Mouse (Mus musculus): ENCODE data around the gene Cnst. TPM values are rescaled to one million over a fixed set of nuclear protein-coding genes. Genes with fewer than 3 reads are reported as not detected.
A peak's percentile ranks its signal among the peaks of the same experiment; 100 is the strongest.

Gene Cnst
- polyA plus RNA-seq, 1 experiment: 28.3 TPM

GRCm38 (mm10) chr1:179573650-179574206, 27.6 kb downstream of the Cnst start:
- TF ChIP-seq CTCF (IDR thresholded peaks at IDR 0.05; ENCODE audit: borderline replicate concordance, control insufficient read depth, extremely low read depth, insufficient read depth, low read length, poor library complexity) (no peak), POLR2A (IDR thresholded peaks at IDR 0.05; ENCODE audit: control insufficient read depth, extremely low read depth, insufficient read depth, low read length, poor library complexity) (no peak)
- DNase-seq: no peak
- Histone ChIP-seq H3K36me3 (ENCODE audit: control insufficient read depth, insufficient read depth, low read length) (no peaks in the 10 kb centered on the region), H3K27ac (ENCODE audit: control insufficient read depth, insufficient read depth, low read length) (no peak overlapping the region), H3K4me1 (replicated peaks; ENCODE audit: control insufficient read depth, insufficient read depth, low read length) (peaks cover 5% of the 10 kb centered on the region), H3K4me3 (ENCODE audit: control insufficient read depth, insufficient read depth, low read length) (no peak overlapping the region), H3K27me3 (ENCODE audit: control insufficient read depth, insufficient read depth, low read length) (no peaks in the 10 kb centered on the region)
- WGBS: 87% methylated on average over 6 of the region's 6 CpGs

GRCm38 (mm10) chr1:179578625-179579024, 32.5 kb downstream of the Cnst start:
- no peak overlapping the region for H3K4me3 ChIP-seq (ENCODE audit: control insufficient read depth, insufficient read depth, low read length)
- peaks cover 5% of the 10 kb centered on the region; the same call in 1 of the 2 replicates for H3K36me3 ChIP-seq (ENCODE audit: control insufficient read depth, insufficient read depth, low read length)
- TF ChIP-seq CTCF (IDR thresholded peaks at IDR 0.05; ENCODE audit: borderline replicate concordance, control insufficient read depth, extremely low read depth, insufficient read depth, low read length, poor library complexity) (no peak), POLR2A (IDR thresholded peaks at IDR 0.05; ENCODE audit: control insufficient read depth, extremely low read depth, insufficient read depth, low read length, poor library complexity) (no peak)
- H3K27me3 ChIP-seq (ENCODE audit: control insufficient read depth, insufficient read depth, low read length): no peaks in the 10 kb centered on the region
- DNase-seq: peak; percentile 58
- H3K27ac ChIP-seq (ENCODE audit: control insufficient read depth, insufficient read depth, low read length): peak overlapping the region; percentile 55
- WGBS: 5% methylated on average over 6 of the region's 6 CpGs
- peaks cover 15% of the 10 kb centered on the region for H3K4me1 ChIP-seq (replicated peaks; ENCODE audit: control insufficient read depth, insufficient read depth, low read length)

- DNase-seq: no peak
- Histone ChIP-seq H3K27me3 (ENCODE audit: control insufficient read depth, insufficient read depth, low read length) (no peaks in the 10 kb centered on the region), H3K36me3 (ENCODE audit: control insufficient read depth, insufficient read depth, low read length) (peaks cover 5% of the 10 kb centered on the region; the same call in 1 of the 2 replicates), H3K4me3 (ENCODE audit: control insufficient read depth, insufficient read depth, low read length) (no peak overlapping the region), H3K4me1 (replicated peaks; ENCODE audit: control insufficient read depth, insufficient read depth, low read length) (peaks cover 20% of the 10 kb centered on the region), H3K27ac (ENCODE audit: control insufficient read depth, insufficient read depth, low read length) (no peak overlapping the region)
- no peak for TF ChIP-seq POLR2A (IDR thresholded peaks at IDR 0.05; ENCODE audit: control insufficient read depth, extremely low read depth, insufficient read depth, low read length, poor library complexity)
- TF ChIP-seq CTCF (IDR thresholded peaks at IDR 0.05; ENCODE audit: borderline replicate concordance, control insufficient read depth, extremely low read depth, insufficient read depth, low read length, poor library complexity): no peak
- 93% methylated on average over 8 of the region's 8 CpGs for WGBS
Observed at GRCm38 (mm10) chr1:179580200-179580599, 34.0 kb downstream of the Cnst start.

GRCm38 (mm10) chr1:179581422-179581821, 35.3 kb downstream of the Cnst start:
- H3K27ac ChIP-seq (ENCODE audit: control insufficient read depth, insufficient read depth, low read length): no peak overlapping the region

GRCm38 (mm10) chr1:179582021-179582433, 35.9 kb downstream of the Cnst start:
- Histone ChIP-seq H3K27me3 (ENCODE audit: control insufficient read depth, insufficient read depth, low read length) (no peaks in the 10 kb centered on the region), H3K4me3 (ENCODE audit: control insufficient read depth, insufficient read depth, low read length) (no peak overlapping the region)

More at GRCm38 (mm10) chr1:179581422-179581821, 35.3 kb downstream of the Cnst start:
- Histone ChIP-seq H3K4me3 (ENCODE audit: control insufficient read depth, insufficient read depth, low read length) (no peak overlapping the region), H3K36me3 (ENCODE audit: control insufficient read depth, insufficient read depth, low read length) (peaks cover 5% of the 10 kb centered on the region; the same call in 1 of the 2 replicates), H3K4me1 (replicated peaks; ENCODE audit: control insufficient read depth, insufficient read depth, low read length) (peaks cover 27% of the 10 kb centered on the region), H3K27me3 (ENCODE audit: control insufficient read depth, insufficient read depth, low read length) (no peaks in the 10 kb centered on the region)
- 91% methylated on average over 10 of the region's 10 CpGs for WGBS
- DNase-seq: no peak
- TF ChIP-seq CTCF (IDR thresholded peaks at IDR 0.05; ENCODE audit: borderline replicate concordance, control insufficient read depth, extremely low read depth, insufficient read depth, low read length, poor library complexity) (no peak), POLR2A (IDR thresholded peaks at IDR 0.05; ENCODE audit: control insufficient read depth, extremely low read depth, insufficient read depth, low read length, poor library complexity) (no peak)

GRCm38 (mm10) chr1:179583090-179583489, 36.9 kb downstream of the Cnst start:
- H3K27ac ChIP-seq (ENCODE audit: control insufficient read depth, insufficient read depth, low read length): no peak overlapping the region
- no peaks in the 10 kb centered on the region for H3K27me3 ChIP-seq (ENCODE audit: control insufficient read depth, insufficient read depth, low read length)
- peaks cover 5% of the 10 kb centered on the region; the same call in 1 of the 2 replicates for H3K36me3 ChIP-seq (ENCODE audit: control insufficient read depth, insufficient read depth, low read length)
- TF ChIP-seq POLR2A (IDR thresholded peaks at IDR 0.05; ENCODE audit: control insufficient read depth, extremely low read depth, insufficient read depth, low read length, poor library complexity): no peak
- TF ChIP-seq CTCF (IDR thresholded peaks at IDR 0.05; ENCODE audit: borderline replicate concordance, control insufficient read depth, extremely low read depth, insufficient read depth, low read length, poor library complexity): no peak
- DNase-seq: no peak
- 90% methylated on average over 3 of the region's 3 CpGs for WGBS
- H3K4me1 ChIP-seq (replicated peaks; ENCODE audit: control insufficient read depth, insufficient read depth, low read length): peaks cover 36% of the 10 kb centered on the region
- H3K4me3 ChIP-seq (ENCODE audit: control insufficient read depth, insufficient read depth, low read length): no peak overlapping the region

More at GRCm38 (mm10) chr1:179582021-179582433, 35.9 kb downstream of the Cnst start:
- no peak overlapping the region for H3K27ac ChIP-seq (ENCODE audit: control insufficient read depth, insufficient read depth, low read length)
- TF ChIP-seq CTCF (IDR thresholded peaks at IDR 0.05; ENCODE audit: borderline replicate concordance, control insufficient read depth, extremely low read depth, insufficient read depth, low read length, poor library complexity): no peak
- TF ChIP-seq POLR2A (IDR thresholded peaks at IDR 0.05; ENCODE audit: control insufficient read depth, extremely low read depth, insufficient read depth, low read length, poor library complexity): no peak
- H3K36me3 ChIP-seq (ENCODE audit: control insufficient read depth, insufficient read depth, low read length): peaks cover 5% of the 10 kb centered on the region; the same call in 1 of the 2 replicates
- no peak for DNase-seq
- WGBS: 88% methylated on average over 6 of the region's 6 CpGs
- H3K4me1 ChIP-seq (replicated peaks; ENCODE audit: control insufficient read depth, insufficient read depth, low read length): peaks cover 31% of the 10 kb centered on the region

Measured in thymus, adult 2 months (tissue).